Mouse (Mus musculus) brain, embryonic 14.5 days (tissue): Measurements from ENCODE around the gene Gramd4.

ENCODE experiments used
- CTCF ChIP-seq: fragments of 200-500 bp; IDR thresholded peaks from 2 replicates; pipeline ENCODE4 v1.5.1; 2012; ENCODE audit warnings: inconsistent platforms, mild to moderate bottlenecking, moderate library complexity, borderline replicate concordance; ENCODE audit not compliant: insufficient read depth, insufficient read length; ENCODE audit errors: extremely low read depth
- POLR2A ChIP-seq: fragments of 200-500 bp; IDR thresholded peaks from 2 replicates; pipeline ENCODE4 v1.6.1; 2012; ENCODE audit warnings: mild to moderate bottlenecking, inconsistent platforms, borderline replicate concordance; ENCODE audit not compliant: poor library complexity, insufficient read depth, insufficient read length, severe bottlenecking; ENCODE audit errors: extremely low read depth

DNA sequence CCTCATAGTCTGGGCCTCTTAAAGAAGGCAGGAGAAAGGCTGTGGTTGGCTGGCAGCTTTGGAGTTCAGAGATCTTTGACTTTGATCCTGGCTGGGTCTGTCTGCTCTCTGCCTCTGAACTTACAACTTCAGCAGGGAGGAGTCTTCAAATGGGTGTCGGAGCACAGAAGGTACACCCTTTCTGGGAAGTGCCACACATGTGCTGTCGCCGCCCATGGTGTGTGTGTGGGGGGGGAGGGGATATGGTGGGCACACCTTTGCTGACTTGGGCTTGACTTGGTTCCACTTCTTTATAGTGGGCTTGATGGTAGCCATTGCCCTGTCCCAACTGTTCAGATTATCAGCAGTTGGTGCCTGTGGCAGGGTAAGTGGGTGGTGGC, 7.3 kb downstream of the Gramd4 start:
- no peak for TF ChIP-seq POLR2A
- TF ChIP-seq CTCF: no peak
